Mouse (Mus musculus) spleen, adult 18-20 months (tissue): ENCODE measurements around the gene C530008M17Rik.

Source experiments
- DNase-seq, 2 experiments: peaks; one replicate each; pipeline ENCODE4 v3.0.0; 2022; ENCODE audit warnings: mixed read lengths in 2 of 2

The C530008M17Rik gene

DNA sequence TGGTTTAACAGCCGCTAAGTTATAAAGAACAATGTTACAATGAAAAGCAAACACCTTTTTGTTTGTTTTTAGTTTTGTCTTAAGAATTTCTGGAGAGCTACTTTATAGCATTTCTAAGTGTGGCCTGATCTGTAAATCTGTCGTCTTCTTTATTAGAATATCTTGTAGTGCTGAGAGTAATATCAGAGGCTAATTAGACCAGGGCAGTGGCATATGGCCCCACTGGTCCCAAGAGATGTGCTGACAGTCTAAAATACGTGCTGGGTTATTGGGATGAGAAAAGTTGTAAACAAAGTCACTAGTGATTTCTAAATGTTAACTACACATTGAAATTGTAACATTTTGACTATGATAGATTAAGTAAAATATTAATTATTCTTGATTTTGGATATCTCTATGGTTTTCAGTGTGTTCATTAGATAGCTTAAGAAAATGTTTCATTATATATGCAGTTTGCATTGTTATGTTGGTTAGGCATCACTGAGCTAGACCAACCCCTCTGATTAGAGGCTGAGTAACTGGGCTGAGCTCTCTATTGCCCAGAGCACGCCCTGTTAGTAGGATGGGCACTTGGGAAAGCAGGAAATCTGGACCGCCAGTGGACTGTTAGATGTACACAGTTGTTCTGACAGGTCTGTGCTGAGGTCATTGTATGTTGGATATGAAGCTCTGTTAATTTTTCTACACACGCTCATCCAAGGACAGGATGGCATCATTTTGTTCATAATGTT lies 9.9 kb downstream of the C530008M17Rik start:
- DNase-seq = no peak

DNA sequence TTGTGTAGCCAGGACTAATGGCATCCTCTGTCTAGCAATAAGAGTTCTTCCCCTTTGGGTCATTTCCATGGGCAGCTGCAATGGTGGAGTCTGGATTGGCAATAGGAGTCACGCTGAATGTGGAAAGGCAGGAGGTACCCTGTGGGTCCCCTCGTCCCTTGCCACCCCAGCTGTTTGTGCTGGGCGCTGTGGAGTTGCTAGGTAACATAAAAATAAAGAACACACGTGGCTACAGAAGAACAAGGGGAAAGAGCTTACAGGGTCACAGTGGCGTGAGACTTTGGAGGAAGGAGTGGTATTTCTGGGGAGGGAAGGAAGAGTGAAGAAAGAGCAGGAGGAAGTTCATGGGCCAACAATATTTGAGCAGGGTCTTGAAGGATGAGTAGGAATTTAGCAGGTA lies 11.8 kb downstream of the C530008M17Rik start:
- no peak for DNase-seq

DNA sequence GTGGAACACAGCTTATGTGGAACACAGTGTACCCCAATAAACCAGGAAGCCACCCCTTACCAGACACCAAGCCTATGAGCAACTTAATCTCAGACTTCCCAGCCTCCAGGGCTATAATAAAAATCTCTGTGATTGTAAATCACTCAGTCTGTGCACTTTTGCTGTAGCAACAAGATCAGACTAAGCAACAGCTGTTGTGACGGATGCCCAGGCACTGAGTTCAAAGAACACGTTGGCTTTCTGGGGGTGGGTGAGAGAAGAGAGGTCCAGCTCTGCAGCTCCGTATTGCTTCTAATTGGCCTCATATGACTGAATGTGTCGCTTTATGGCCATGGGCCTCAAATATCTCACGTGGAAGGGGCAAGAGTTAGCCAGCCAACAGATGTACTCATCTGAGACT lies 12.2 kb downstream of the C530008M17Rik start:
- no peak for DNase-seq

DNA sequence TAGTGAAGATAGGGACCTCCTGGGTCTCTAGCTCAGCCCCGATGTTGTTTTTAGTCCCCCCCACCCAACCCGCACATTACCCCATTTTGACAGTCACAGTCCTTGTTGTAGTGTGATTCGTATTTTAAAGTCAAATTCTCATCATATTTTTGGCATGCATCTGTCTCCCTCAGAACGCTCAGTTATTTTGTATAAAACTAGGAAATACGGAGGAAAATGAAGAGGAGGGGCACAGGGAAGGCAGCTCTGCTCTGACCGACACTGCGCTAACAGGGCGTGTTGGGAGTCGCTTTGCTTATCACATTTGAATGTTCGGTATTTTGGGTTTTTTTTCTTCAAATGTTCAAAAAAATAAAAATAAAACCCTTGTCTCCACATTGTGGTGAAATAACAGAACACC lies 13.9 kb downstream of the C530008M17Rik start:
- DNase-seq = no peak

DNA sequence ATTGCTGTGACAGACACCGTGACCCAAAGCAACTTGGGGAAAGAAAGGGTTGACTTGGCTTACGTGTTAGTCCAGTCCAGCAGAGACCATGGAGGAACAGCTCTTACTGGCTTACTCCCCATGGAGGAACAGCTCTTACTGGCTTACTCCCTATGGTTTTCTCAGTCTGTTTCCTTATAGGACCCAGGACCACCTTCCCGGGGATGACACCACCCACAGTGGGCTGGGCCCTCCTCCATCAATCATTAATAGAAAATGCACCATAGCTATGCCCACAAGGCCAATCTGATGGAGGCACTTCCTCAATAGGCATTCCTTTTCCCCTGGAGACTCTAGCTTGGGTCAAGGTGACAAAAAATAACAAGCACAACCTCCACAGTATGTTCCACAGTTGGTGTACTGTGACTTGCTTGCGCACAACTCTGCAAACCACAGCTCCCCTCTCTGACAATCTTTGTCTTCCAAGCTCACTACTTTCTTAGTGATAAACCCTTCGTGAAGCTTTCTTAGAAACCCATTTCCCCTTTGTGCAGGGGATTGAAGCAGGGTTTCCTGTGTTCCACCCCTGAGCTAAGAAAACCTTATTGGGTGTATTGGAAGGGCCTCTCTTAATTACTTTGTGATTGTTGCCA lies 17.8 kb downstream of the C530008M17Rik start:
- DNase-seq = no peak

DNA sequence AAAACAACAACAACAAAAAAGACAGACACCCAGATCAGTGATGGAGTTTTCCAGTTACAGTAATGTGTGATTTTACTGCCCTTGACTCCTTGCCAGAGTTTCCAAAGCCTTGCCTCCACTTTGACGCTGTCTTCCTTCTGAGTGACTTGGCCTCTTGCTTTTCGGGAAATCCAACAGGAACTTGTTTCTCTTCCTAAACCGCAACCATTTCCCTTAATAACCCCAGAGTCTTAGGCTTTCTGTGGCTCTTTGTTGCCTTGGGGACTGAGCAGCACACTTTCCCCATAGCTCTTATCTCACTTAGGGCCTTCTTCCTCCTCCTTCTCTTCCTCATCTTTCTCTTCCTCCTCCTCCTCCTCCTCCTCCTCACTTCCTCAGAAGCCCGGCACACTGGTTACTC lies 19.1 kb downstream of the C530008M17Rik start:
- no peak for DNase-seq

DNA sequence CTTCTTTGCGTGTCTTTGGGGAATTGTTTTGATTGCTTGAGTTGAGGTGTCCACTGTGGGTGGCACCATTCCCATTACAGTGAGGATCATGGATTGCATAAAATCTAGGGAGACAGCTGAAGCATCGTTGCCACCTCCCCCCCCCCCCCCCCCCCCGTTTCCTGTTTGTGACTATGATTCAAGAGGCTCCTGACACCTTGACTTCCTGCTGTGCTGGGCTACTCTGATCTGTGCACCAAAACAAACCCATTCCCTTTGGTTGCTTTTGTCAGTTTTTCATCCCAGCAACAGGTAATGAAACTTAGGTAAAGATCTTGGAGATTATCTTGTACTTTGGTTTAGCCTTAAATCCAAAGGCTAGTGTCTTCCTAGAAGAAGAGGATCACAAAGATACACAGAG lies 24.6 kb downstream of the C530008M17Rik start:
- no peak for DNase-seq

DNA sequence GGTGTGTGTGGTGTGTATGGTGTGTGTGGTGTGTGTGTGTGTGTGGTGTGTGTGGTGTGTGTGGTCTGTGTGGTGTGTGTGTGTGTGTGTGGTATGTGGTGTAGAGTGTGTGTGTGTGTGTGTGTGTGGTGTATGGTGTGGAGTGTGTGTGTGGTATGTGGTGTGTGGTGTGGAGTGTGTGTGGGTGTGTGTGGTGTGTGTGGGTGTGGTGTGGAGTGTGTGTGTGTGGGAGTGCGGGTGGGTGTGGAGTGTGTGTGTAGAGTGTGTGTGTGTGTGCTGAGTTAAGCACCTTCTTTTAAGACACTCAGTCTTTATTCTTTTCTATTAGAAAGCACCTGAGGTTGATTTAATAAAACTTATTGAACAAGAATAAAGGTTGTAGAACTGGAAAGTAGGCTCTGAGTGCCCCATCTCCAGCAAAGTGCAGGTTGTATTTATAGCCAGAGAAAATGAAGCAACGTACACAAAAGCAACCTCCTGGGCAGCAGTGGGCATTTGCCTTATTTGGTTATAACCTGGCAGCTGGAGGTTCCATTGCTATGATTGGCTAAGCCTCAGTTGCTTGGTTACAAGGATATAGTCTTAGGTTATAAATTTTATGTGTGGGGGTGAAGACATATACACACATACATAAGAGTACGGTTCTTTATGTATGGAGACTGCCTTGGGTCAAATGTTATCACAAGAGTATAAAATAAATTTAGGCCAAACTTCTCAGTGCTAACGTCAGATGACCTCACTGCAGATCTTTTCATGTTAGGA lies 25.8 kb downstream of the C530008M17Rik start:
- DNase-seq = no peak

DNA sequence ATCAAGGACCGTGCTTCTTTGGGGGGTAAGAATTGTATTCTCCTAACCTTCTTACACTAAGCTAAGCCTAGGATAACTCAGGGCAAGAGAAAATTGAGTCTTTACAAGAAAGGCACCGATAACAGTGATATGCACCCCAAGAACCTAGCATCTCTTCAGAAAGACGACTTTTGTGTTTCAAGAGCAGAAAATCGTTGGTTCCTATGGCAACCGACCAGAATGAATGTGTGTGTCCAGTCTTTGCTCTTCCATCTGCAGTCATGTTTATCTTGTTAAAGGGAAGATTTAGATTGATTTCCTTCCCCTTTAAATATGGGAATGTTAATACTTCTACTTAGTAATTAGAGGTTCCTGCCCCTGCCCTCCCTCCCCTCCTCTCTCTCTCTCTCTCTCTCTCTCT lies 27.1 kb downstream of the C530008M17Rik start:
- no peak for DNase-seq

DNA sequence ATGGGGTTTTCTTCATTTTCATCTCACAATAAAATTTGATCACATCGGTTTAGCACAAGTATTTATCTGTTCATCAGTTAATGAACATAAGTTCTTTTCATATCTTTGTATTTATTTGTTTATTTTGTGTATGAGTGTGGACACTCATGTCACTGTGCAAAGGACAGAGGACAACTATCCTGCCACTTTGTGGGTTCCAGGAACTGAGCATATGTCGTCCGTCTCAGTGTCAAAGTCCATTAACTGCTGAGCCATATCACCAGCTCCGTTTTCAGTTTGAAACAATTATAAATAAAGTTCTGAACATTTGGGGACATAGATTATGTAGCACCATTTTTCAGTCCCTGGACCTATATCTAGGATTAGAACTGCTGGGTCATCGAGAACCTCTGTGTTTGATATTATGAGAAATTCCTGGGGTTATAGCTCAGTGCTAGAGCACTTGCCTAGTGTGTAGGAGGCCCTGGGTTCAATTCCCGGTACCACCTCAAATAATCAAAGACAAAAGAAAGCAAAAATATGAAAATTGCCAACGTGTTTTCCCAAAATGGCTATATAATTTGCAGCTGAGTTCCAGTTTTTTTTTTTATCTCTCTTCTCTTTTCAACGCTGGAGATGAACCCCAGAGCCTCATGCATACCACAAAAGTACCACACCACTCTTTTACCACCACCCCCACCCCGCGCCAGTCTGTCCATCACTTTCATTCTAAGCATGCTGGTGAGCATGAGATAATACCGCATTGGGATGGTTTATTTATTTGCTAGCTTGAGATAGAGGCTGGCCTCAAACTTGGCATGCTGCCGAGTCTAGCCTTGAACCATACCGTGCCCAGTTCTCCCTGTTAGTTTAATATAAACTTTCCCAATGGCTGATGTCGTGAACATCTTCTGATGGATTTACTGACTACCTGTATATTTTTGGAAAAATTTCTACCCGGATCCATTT lies 28.6 kb downstream of the C530008M17Rik start:
- no peak for DNase-seq

DNA sequence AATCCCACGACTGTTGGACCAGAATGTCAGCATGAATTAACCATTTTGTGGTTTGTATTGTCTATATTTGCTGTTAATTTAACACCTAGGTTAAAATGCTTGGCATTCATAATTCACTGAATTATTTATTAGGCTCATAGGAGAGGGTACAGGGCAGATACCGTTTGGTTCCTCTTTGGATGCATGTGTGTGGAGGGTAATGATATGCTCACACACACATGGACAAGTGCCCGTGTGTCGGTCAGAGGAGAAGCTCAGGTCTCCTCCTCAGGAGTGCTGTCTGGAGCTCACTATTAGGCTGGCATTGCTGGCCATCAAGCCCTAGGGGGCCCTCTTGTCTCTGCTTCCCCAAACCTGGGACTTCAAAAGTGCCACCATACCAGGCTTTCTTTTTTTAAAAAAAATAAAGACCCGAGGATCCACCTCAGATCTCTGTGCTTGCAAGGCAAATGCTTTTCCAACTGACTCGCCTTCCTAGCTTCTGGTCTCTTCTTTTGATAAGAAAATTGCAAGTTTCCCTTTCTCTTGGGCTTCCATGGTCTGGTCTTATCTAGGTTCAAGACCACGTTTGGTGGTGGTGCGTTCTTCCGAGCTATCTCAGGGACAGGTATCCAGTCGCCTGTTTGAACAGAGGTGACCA lies 31.8 kb downstream of the C530008M17Rik start:
- DNase-seq = no peak

DNA sequence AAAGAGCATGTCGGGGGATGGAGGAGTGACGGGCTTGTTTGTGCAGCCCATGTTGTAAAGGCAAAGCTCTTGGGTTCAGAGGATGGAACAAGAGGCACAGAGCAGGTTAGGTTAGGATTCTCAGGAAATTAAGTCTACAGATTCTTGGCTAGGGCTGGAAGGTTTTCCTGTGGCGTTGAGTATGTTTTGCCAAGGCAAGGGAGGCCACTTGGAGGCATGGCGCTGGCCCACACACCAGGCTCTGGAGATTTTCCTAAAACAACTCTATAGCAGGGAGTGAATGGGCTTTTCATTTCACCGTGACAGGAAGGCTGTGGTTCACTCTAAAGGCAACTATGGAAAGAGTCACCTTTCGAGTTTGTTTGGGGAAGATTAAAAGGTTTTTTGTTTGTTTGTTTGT lies 32.3 kb downstream of the C530008M17Rik start:
- no peak for DNase-seq

DNA sequence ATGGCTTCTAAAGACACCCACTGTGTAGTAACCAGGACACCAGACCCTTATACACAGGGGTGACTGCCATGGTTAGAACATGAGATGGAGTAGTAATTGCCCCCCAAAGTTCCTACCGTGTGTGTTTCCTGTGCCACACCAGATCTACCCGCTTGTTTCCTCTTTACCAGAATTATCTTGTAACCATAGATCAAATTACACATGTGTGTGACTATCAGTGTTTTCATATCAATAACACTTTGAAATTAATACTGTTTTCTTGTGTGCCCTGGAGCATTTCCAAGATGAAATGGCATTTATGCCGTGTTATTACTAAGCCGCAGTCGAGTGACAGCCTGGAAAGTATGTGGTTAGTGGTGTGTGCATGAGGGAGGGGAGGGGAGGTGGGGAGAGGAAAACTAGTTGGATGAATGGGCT lies 33.9 kb downstream of the C530008M17Rik start:
- no peak for DNase-seq

DNA sequence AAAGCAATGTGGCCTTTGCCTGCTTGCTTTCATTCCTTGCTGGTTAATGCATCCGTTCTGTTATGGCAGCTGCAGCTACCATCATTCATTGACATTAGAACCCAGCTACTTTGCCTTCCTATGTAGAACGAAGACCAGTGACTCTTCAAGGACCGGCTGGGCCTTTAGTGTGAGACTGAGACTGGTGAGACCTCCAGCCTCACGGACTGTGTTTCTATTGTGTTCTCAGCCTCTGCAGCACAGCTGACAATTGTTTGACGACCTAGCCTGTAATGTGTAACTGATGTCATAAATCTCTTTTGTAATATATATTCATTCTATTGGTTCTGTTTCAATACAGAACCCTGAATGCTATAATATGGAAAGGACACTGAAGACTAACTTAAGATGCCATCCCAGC lies 34.9 kb downstream of the C530008M17Rik start:
- DNase-seq = no peak

DNA sequence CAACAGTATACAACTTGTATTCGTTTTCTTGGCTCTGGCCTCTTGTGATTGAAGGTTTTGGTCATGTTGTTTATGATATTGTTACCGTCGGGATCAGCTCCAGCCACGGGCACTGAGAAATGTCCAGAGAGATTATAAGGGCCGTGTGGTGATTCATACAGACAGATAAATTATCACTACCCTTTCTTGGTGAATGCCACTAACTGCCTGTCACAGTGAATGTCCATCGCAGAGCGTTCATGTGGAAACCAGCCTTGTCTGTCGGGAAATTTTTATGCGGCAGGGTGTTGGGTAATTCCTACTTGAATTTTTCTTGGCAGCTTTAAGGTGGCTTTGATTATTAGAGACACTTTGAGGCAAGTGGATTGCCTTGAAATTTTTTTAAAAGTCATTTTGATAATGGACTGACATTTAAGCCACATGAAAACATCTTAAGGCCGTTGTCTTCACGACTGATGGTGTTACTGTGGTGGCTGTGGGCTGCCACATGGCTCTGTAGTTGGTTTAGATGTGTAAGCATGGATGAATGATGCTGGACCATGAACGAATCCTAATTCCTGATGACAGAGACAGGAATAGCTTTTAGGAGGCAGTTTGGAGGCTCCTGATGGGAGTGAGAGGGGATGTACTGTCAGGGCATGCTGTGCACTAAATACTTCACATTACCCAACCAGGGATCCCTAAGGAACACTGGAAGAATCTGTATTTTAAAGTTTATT lies 35.6 kb downstream of the C530008M17Rik start:
- no peak for DNase-seq

DNA sequence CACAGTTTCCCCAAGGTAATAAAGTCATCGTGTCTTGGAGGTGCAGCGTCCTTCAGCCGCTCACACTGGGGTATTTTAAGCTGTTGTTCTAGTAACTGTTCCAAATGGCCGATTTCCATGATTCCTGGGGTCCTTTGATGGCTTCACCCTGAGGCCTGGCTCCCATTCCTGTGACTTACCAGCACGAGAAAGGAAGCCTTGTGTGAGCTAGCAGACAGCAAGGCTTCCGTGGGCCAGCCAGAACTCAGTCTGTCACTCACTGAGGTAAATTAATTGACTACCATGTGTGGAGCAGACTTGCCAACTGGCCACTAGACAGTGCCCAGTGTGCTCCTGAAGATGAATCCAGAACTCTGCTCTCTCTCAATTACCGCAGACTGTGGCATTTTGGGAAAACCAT lies 41.2 kb downstream of the C530008M17Rik start:
- no peak for DNase-seq

DNA sequence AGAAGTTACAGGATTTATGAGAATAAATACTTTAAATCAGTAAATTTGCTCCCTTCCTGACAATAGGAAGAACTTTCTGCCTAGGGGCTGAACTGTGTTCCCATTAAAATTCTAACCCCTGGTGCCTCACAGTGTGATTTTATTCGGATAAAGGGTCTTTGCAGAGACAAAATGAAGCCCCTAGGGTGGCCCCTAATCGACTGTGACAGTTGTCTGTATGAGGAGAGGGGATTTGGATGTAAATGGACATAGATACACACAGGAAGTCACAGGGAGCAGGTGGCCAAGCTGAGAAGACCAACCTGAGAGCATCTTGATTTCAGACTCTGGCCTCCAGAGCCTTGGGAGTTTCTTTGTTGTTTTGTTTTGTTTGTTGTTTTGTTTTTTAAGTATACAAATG lies 41.9 kb downstream of the C530008M17Rik start:
- no peak for DNase-seq

DNA sequence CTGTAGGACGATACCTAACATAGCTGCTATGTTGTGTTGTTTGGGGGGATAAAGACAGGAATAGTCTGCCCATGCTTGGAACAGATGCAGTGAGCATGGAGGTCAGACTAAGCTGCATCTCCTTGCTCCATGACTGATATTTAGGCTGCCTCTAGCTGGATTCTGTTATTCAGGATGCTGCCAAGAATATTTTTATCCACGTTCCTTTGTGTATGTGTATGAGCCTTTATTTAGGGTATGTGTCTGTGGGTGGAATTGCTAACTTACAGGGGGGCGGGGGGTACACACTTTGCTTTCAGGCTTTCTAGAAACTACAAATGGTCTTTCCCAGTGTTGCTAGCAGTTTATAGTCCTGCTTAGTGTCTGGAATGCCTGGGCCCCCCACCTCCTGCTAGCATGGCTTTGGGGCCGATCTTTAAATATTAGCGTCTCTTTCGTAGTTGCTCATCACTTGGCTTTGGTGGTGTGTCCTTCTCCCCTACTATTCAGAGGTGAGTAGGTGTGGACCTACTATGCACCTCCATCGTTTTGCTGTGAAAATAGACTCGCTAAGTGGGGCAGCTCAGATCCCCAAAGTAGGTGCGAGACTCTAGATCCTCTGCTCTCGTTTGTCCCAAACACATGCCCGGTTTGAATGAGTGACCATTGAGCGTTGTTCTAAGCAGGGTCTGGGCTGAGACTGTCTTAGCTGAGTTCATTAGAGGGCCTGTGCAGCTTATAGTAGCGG lies 45.0 kb downstream of the C530008M17Rik start:
- no peak for DNase-seq

DNA sequence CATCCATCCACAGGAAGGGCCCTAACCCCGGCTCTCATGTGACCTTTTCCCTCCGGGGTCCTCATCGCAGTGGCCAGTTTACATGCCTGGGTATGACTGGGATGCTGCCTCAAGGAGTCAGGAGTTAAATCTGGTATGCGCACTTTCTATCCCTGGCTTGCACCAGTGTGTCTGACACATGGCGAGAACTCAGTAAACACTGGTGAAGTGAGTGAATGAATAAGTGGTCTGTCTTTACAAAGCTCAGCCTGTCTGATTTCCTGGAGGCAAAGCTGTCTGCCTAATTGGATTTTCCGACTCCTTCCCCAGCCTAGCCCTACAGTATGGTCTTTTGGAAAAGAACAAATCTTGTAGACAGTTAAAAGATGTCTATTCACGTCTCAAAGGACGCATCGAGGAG lies 45.8 kb downstream of the C530008M17Rik start:
- DNase-seq = no peak

DNA sequence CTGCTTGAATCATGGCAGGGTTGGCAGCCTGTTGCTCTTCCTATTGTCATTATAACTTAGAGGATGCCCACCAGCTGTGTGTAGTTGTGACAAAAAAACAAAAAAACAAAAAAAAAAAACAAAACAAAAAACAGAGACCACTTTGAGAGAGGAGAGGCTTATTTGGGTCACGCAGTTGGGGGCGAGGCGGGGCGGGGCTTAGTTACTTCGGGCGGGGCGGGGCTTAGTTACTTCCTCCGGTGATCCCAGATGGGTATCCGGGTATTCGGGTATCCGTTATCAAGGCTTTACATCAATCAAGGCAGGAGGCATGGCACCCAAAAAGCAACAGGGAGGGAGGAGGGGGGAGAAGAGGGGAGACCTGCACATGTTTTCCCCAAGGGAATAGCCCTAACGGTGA lies 46.3 kb downstream of the C530008M17Rik start:
- no peak for DNase-seq
